Mouse (Mus musculus) stomach, postnatal 0 days (tissue): ENCODE measurements around the gene Hspb7.

Experiments
- CTCF ChIP-seq: IDR thresholded peaks from 2 replicates; pipeline ENCODE4 v1.5.1; 2016; ENCODE audit warnings: antibody characterized with exemption, low read depth, mild to moderate bottlenecking, moderate library complexity
- EP300 ChIP-seq: optimal IDR thresholded peaks from 2 replicates; pipeline ENCODE3; 2016; ENCODE audit warnings: antibody characterized with exemption

GRCm38 (mm10) chr4:141419398-141420191 lies 984 bp upstream of the Hspb7 start:
- TF ChIP-seq CTCF (no peak), EP300 (no peak)
